Mouse (Mus musculus) neural tube, embryonic 13.5 days (tissue): ENCODE measurements around the gene E030018B13Rik. TPM values are rescaled to one million over a fixed set of nuclear protein-coding genes. Genes with fewer than 3 reads are reported as not detected.
A peak's percentile ranks its signal among the peaks of the same experiment; 100 is the strongest.

ENCODE experiments used
- ATAC-seq: fragments of 200-750 bp; cut with Nextera tagmentation; 2 replicates; pipeline ENCODE4 v1.8.0; 2017; ENCODE audit warnings: low read depth, mild to moderate bottlenecking, moderate TSS enrichment, moderate library complexity
- H3K27ac ChIP-seq: fragments of 300-500 bp; sonication (generic); replicated peaks from 2 replicates; pipeline ENCODE4 v1.5.1; 2015; ENCODE audit warnings: moderate library complexity, mild to moderate bottlenecking, inconsistent platforms
- H3K27me3 ChIP-seq: fragments of 300-500 bp; sonication (generic); 2 replicates; pipeline ENCODE4 v1.6.1; 2015; ENCODE audit warnings: mild to moderate bottlenecking, inconsistent platforms
- H3K36me3 ChIP-seq: fragments of 300-500 bp; sonication (generic); 2 replicates; pipeline ENCODE4 v1.6.1; 2015; ENCODE audit warnings: mild to moderate bottlenecking, inconsistent platforms
- H3K4me1 ChIP-seq: fragments of 300-500 bp; sonication (generic); replicated peaks from 2 replicates; pipeline ENCODE4 v1.6.1; 2015; ENCODE audit warnings: inconsistent platforms
- H3K4me2 ChIP-seq: fragments of 300-500 bp; sonication (generic); 2 replicates; pipeline ENCODE4 v1.6.1; 2015; ENCODE audit warnings: inconsistent platforms, mild to moderate bottlenecking, moderate library complexity
- H3K4me3 ChIP-seq: fragments of 300-500 bp; sonication (generic); 2 replicates; pipeline ENCODE4 v1.5.1; 2015; ENCODE audit warnings: mild to moderate bottlenecking, inconsistent platforms
- H3K9ac ChIP-seq: fragments of 300-500 bp; sonication (generic); 2 replicates; pipeline ENCODE4 v1.6.1; 2015; ENCODE audit warnings: moderate library complexity, mild to moderate bottlenecking, inconsistent platforms
- H3K9me3 ChIP-seq: fragments of 300-500 bp; sonication (generic); 2 replicates; pipeline ENCODE4 v1.6.1; 2016; ENCODE audit warnings: inconsistent platforms
- WGBS: fragments of 180-500 bp; shearing (Covaris S2); methylation state at CpG from one replicate; pipeline ENCODE4 v1.1.7; 2015; 5-methylcytosine and 5-hydroxymethylcytosine counted together
- polyA plus RNA-seq: library from polyadenylated mRNA; unstranded; fragments of >200 nt; fragmentation: Nextera tagmentation; extraction: Ambion mirVana; gene quantifications from 2 replicates; pipeline ENCODE4 v1.2.1, GENCODE M21; 2015

E030018B13Rik gene
- polyA plus RNA-seq, 1 experiment from 2014 or later = 0.20 TPM

- no peak overlapping the region for H3K4me3 ChIP-seq
- H3K9me3 ChIP-seq = no peaks in the 10 kb centered on the region
- no peak for ATAC-seq
- no peak overlapping the region for H3K9ac ChIP-seq
- H3K27ac ChIP-seq = peak overlapping the region; percentile 74; the same call in 1 of the 2 replicates
- no peak overlapping the region for H3K4me2 ChIP-seq
- 32% methylated on average over 1 of the region's 1 CpGs for WGBS
- no peaks in the 10 kb centered on the region for H3K27me3 ChIP-seq
- peaks cover 53% of the 10 kb centered on the region for H3K4me1 ChIP-seq
- 0 out of 2 replicates have a peak, but pooled peaks cover 3% of the 10 kb centered on the region for H3K36me3 ChIP-seq
These were observed 7.5 kb downstream of the E030018B13Rik start for GRCm38 (mm10) chr7:63924151-63924550.

DNA sequence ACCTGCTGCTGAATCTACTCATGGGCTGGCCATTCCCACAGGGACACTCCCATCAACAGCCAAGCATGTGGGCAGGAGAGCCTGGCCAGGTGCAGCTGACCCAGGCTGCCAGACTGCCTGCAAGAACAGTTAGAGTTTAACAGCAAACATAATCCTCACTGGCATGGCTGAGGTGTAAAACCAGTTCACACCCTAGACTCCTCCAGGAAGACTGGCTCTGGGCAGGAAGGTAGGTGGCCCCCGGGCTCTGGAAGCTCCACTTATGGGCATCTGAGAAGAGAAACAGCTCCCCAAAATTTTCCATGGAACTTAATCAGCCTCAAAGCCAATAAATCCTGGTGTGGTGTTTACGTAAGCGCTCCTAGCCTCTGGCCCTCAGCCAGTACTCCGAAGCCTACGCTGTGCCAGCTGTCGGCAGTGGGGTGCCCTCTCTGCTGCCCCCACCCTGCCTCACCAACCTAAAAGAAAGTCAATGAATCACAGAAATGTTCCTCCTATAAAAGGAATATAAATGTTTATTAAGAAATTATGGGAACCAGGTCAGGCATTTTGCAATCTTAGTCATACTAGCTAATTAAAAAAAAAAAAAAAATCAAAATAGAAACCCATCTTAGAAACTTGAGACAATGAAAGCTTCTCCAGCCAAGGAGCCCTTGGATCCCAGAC is 8.2 kb downstream of the E030018B13Rik start:
- 0 out of 2 replicates have a peak, but pooled peaks cover 3% of the 10 kb centered on the region for H3K36me3 ChIP-seq
- ATAC-seq = peak; percentile 62; the same call in 1 of the 2 replicates
- H3K4me1 ChIP-seq = peaks cover 49% of the 10 kb centered on the region
- no peaks in the 10 kb centered on the region for H3K9me3 ChIP-seq
- H3K4me2 ChIP-seq = peak overlapping the region; percentile 9; the same call in 1 of the 2 replicates
- no peaks in the 10 kb centered on the region for H3K27me3 ChIP-seq
- 0 out of 2 replicates have a peak overlapping the region, but pooled peaks have one; percentile 32 for H3K9ac ChIP-seq
- H3K27ac ChIP-seq = peak overlapping the region; percentile 75
- 46% methylated on average over 6 of the region's 6 CpGs for WGBS
- no peak overlapping the region for H3K4me3 ChIP-seq

GRCm38 (mm10) chr7:63925413-63926360 is 9.0 kb downstream of the E030018B13Rik start:
- Histone ChIP-seq H3K36me3 (0 out of 2 replicates have a peak, but pooled peaks cover 3% of the 10 kb centered on the region), H3K27ac (peak overlapping the region; percentile 75), H3K4me3 (no peak overlapping the region), H3K9ac (peak overlapping the region; percentile 26; the same call in 1 of the 2 replicates), H3K9me3 (no peaks in the 10 kb centered on the region), H3K27me3 (no peaks in the 10 kb centered on the region), H3K4me1 (peaks cover 49% of the 10 kb centered on the region), H3K4me2 (0 out of 2 replicates have a peak overlapping the region, but pooled peaks have one; percentile 5)
- ATAC-seq = peak; percentile 40
- WGBS = 60% methylated on average over 14 of the region's 14 CpGs

GRCm38 (mm10) chr7:63926492-63926891 is 9.8 kb downstream of the E030018B13Rik start:
- Histone ChIP-seq H3K9ac (no peak overlapping the region), H3K4me3 (no peak overlapping the region), H3K9me3 (no peaks in the 10 kb centered on the region), H3K4me2 (no peak overlapping the region), H3K4me1 (peaks cover 49% of the 10 kb centered on the region), H3K27ac (peak overlapping the region; percentile 38), H3K36me3 (no peaks in the 10 kb centered on the region), H3K27me3 (no peaks in the 10 kb centered on the region)
- ATAC-seq = no peak
- 82% methylated on average over 3 of the region's 3 CpGs for WGBS

- Histone ChIP-seq H3K4me1 (peaks cover 47% of the 10 kb centered on the region), H3K27ac (no peak overlapping the region), H3K4me3 (no peak overlapping the region), H3K9ac (no peak overlapping the region), H3K27me3 (no peaks in the 10 kb centered on the region), H3K36me3 (no peaks in the 10 kb centered on the region), H3K9me3 (no peaks in the 10 kb centered on the region), H3K4me2 (no peak overlapping the region)
- ATAC-seq = no peak
- 93% methylated on average over 6 of the region's 6 CpGs for WGBS
These were observed 10.5 kb downstream of the E030018B13Rik start for GRCm38 (mm10) chr7:63927121-63927520.

GRCm38 (mm10) chr7:63929080-63929479 is 12.4 kb downstream of the E030018B13Rik start:
- H3K27ac ChIP-seq = no peak overlapping the region
- H3K36me3 ChIP-seq = no peaks in the 10 kb centered on the region
- ATAC-seq = no peak
- no peak overlapping the region for H3K4me2 ChIP-seq
- H3K4me3 ChIP-seq = no peak overlapping the region
- H3K9me3 ChIP-seq = no peaks in the 10 kb centered on the region
- no peaks in the 10 kb centered on the region for H3K27me3 ChIP-seq
- peaks cover 41% of the 10 kb centered on the region for H3K4me1 ChIP-seq
- H3K9ac ChIP-seq = no peak overlapping the region
- 83% methylated on average over 4 of the region's 4 CpGs for WGBS

- ATAC-seq = no peak
- no peaks in the 10 kb centered on the region for H3K36me3 ChIP-seq
- no peak overlapping the region for H3K27ac ChIP-seq
- no peaks in the 10 kb centered on the region for H3K27me3 ChIP-seq
- H3K4me3 ChIP-seq = no peak overlapping the region
- 94% methylated on average over 3 of the region's 3 CpGs for WGBS
- no peaks in the 10 kb centered on the region for H3K9me3 ChIP-seq
- no peak overlapping the region for H3K4me2 ChIP-seq
- H3K9ac ChIP-seq = no peak overlapping the region
- H3K4me1 ChIP-seq = peaks cover 40% of the 10 kb centered on the region
These were observed 13.5 kb downstream of the E030018B13Rik start for GRCm38 (mm10) chr7:63930132-63930531.

DNA sequence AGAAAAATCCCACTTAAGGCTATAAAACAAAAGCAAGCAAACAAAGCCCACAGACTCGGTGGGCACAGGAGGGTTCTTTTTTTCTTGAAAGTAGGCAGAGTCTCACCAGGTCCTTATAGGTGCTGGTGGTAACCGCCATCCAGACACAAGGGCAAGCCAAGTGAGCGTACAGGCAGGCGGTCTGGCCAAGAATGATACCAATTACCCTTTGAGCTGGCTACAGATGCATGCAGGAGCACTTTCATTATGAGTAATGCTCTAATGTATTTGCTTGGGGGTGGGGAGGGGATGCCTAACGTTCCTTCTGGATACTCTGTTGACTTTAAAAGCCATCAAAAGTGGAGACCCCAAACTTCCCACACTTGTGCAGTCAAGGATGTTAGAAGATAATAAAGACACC is 14.1 kb downstream of the E030018B13Rik start:
- H3K4me1 ChIP-seq = peaks cover 40% of the 10 kb centered on the region
- H3K36me3 ChIP-seq = no peaks in the 10 kb centered on the region
- WGBS = 82% methylated on average over 5 of the region's 5 CpGs
- no peak overlapping the region for H3K4me2 ChIP-seq
- no peaks in the 10 kb centered on the region for H3K9me3 ChIP-seq
- ATAC-seq = no peak
- H3K9ac ChIP-seq = no peak overlapping the region
- H3K4me3 ChIP-seq = no peak overlapping the region
- H3K27ac ChIP-seq = no peak overlapping the region
- no peaks in the 10 kb centered on the region for H3K27me3 ChIP-seq

DNA sequence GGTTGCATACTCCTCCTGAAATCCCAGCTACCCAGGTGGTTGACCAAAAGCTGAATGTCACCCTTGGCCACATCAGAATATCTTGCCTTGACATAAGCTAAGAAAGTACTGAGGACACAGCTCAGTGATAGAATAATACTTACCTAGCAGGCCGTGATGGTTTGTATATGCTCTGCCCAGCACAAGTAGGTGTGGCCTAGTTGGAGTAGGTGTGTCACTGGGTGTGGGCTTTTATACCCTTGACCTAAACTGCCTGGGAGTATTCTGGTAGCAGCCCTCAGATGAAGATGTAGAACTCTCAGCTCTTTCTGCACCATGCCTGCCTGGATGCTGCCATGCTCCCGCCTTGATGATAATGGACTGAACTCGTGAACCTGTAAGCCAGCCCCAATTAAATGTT is 15.8 kb downstream of the E030018B13Rik start:
- WGBS = 94% methylated on average over 3 of the region's 3 CpGs
- H3K4me3 ChIP-seq = no peak overlapping the region
- no peak overlapping the region for H3K27ac ChIP-seq
- H3K4me2 ChIP-seq = no peak overlapping the region
- peaks cover 35% of the 10 kb centered on the region for H3K4me1 ChIP-seq
- ATAC-seq = no peak
- H3K9ac ChIP-seq = no peak overlapping the region
- H3K36me3 ChIP-seq = no peaks in the 10 kb centered on the region
- no peaks in the 10 kb centered on the region for H3K9me3 ChIP-seq
- H3K27me3 ChIP-seq = no peaks in the 10 kb centered on the region

DNA sequence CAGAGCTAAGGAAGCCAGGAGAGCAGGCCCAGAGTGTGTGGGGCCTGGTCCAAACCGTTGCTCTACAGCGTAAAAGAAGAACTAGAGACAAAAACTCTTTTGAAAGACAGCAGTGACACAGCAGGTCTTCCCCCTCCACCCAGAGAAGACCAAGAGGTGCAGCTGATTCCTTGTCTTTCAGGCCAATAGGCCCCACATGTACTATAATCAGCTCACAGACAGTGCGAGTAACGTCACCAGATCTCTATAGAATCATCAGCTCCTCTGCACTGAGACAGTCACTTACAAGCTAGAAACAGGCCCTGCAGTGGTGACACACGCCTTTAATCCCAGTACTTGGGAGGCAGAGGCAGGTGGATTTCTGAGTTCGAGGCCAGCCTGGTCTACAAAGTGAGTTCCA is 17.2 kb downstream of the E030018B13Rik start:
- H3K27me3 ChIP-seq = no peaks in the 10 kb centered on the region
- no peaks in the 10 kb centered on the region for H3K36me3 ChIP-seq
- H3K4me1 ChIP-seq = peaks cover 35% of the 10 kb centered on the region
- ATAC-seq = no peak
- WGBS = 78% methylated on average over 6 of the region's 6 CpGs
- H3K4me3 ChIP-seq = no peak overlapping the region
- no peaks in the 10 kb centered on the region for H3K9me3 ChIP-seq
- H3K9ac ChIP-seq = 0 out of 2 replicates have a peak overlapping the region, but pooled peaks have one; percentile 26
- peak overlapping the region; percentile 83; the same call in 1 of the 2 replicates for H3K4me2 ChIP-seq
- no peak overlapping the region for H3K27ac ChIP-seq

- 72% methylated on average over 1 of the region's 1 CpGs for WGBS
- Histone ChIP-seq H3K9ac (peak overlapping the region; percentile 98), H3K27me3 (no peaks in the 10 kb centered on the region), H3K9me3 (no peaks in the 10 kb centered on the region), H3K4me1 (peaks cover 34% of the 10 kb centered on the region), H3K27ac (no peak overlapping the region), H3K36me3 (no peaks in the 10 kb centered on the region), H3K4me2 (peak overlapping the region; percentile 83), H3K4me3 (peak overlapping the region; percentile 98; the same call in 1 of the 2 replicates)
- no peak for ATAC-seq
These were observed 17.9 kb downstream of the E030018B13Rik start for GRCm38 (mm10) chr7:63934530-63934929.

- no peaks in the 10 kb centered on the region for H3K9me3 ChIP-seq
- peaks cover 40% of the 10 kb centered on the region for H3K4me1 ChIP-seq
- H3K4me3 ChIP-seq = peak overlapping the region; percentile 98
- H3K4me2 ChIP-seq = peak overlapping the region; percentile 83
- WGBS = 18% methylated on average over 8 of the region's 8 CpGs
- ATAC-seq = no peak
- H3K27me3 ChIP-seq = no peaks in the 10 kb centered on the region
- peak overlapping the region; percentile 98 for H3K9ac ChIP-seq
- no peaks in the 10 kb centered on the region for H3K36me3 ChIP-seq
- peak overlapping the region; percentile 52; the same call in 1 of the 2 replicates for H3K27ac ChIP-seq
These were observed 19.1 kb downstream of the E030018B13Rik start for GRCm38 (mm10) chr7:63935809-63936187.
